Mouse (Mus musculus) lung, adult 2 months (tissue): ENCODE measurements at regions not wholly inside any gene's neighbourhood (a gene's known extent, or its start where the extent isn't known, plus 50 kb on each side); places are given as distances from the start of the nearest gene placed in this dataset.
"Not testable (repeated sequence)": the region's sequence is repeated elsewhere in the genome, so short reads cannot be mapped to it uniquely, and the experiment has no call there.

ENCODE experiments used
- DNase-seq: peaks from one replicate; pipeline ENCODE4 v3.0.0; 2022
- H3K4me1 ChIP-seq: fragments of 200-500 bp; 2 replicates; pipeline ENCODE4 v1.6.1; 2011; ENCODE audit warnings: low read length; ENCODE audit not compliant: control insufficient read depth, insufficient read depth
- H3K4me3 ChIP-seq: fragments of 200-500 bp; replicated peaks from 2 replicates; pipeline ENCODE3; 2011; ENCODE audit warnings: low read depth, mild to moderate bottlenecking, control low read depth, low read length; ENCODE audit errors: extremely low read depth
- CTCF ChIP-seq: fragments of 200-500 bp; IDR thresholded peaks from 2 replicates; pipeline ENCODE4 v1.5.1; 2011; ENCODE audit warnings: mild to moderate bottlenecking, low read length, control low read depth; ENCODE audit not compliant: insufficient read depth
- POLR2A ChIP-seq: fragments of 200-500 bp; IDR thresholded peaks from 2 replicates; pipeline ENCODE4 v1.6.1; 2011; ENCODE audit warnings: low read depth, mild to moderate bottlenecking, control low read depth, low read length, borderline replicate concordance; ENCODE audit errors: extremely low read depth
- WGBS: fragments of 180-500 bp; shearing (Covaris S2); methylation state at CpG from one replicate; pipeline ENCODE4 v1.1.7; 2018; 5-methylcytosine and 5-hydroxymethylcytosine counted together

DNA sequence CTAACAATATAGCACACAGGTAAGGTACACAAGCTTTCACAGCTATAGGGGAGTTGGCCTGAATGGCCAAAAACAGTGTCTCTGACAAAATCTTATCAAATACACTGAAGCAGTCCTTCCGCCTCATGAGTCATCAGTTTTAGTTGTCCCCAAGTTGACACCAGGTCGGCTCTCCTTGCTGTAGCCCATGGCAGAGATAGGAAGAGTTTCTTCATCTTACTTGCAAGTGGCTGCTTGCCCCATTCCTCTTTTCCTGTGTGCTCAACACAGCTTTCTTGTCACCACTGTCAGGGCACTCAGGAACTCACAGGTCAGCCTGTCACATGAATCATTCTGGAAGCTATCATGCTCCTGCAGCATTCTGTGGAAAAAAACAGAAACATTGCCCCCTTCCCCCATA is 77.1 kb downstream of the Olfr721-ps1 start:
- WGBS, result 41% methylated on average over 2 of the region's 2 CpGs
- DNase-seq, H3K4me3 ChIP-seq, H3K4me1 ChIP-seq: not testable (repeated sequence)

DNA sequence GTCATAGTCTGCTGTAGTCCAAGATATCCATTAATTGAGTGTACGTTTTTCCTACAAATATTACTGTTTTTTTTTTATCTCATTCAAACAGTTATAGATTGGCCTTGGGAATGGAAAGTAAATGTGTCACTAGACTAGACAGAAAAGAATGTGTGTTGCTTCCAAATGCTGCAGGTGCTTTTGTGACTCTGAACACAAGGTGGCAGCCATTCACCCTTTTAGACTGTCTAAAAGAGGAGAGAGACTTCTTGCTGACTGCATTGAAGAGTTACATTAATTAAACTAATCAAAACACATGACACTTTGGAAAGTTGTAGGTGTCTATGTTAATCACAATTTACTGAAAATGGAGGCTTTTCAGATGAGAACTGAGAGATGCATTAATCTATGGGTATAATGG is 80.7 kb downstream of the Olfr721-ps1 start:
- H3K4me1 ChIP-seq, result no peaks in the 10 kb centered on the region
- DNase-seq, result no peak
- TF ChIP-seq CTCF (peak; percentile 11; the same call in 1 of the 2 replicates), POLR2A (no peak)
- no peak overlapping the region for H3K4me3 ChIP-seq
- 65% methylated on average over 1 of the region's 1 CpGs for WGBS

DNA sequence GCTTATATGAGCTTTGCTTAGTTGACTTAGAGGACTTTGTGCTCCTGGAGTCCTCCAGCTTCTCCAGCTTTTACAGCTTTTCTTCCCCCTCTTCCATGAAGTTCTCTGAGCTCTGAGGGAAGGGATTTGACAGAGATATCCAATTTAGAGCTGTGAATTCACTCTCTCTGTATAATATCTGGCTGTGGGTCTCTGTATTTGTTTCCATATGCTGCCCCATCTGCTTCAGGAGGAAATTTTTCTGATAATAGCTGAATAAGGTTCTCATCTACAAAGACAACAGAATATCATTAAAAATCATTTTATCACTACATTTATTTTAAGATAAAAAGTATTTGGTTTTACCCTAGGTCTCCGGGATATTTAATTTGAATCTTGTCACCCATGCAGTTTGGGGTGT is 85.3 kb downstream of the Olfr721-ps1 start:
- 85% methylated on average over 1 of the region's 1 CpGs for WGBS
- no peak for DNase-seq
- Histone ChIP-seq H3K4me3 (no peak overlapping the region), H3K4me1 (no peaks in the 10 kb centered on the region)
- TF ChIP-seq POLR2A, result no peak
- TF ChIP-seq CTCF, result no peak

DNA sequence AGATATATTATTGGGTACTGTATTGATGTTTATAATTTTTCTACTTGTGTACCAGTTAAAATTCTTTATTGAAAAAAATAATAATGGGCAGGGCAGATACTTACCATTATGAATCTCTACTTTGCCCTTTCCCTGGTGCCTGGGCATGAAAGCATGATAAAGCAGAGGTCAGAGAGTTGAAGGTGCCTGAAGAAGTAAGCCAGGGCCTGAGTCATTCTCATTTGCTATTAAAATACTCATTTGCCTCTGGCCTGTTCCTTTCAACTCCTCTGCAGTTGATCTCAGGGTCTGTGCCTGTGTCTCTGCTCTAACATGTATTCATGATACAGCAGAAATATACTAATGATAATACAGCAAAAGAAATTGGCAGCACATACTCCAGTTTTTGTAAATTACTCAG is 89.4 kb downstream of the Olfr721-ps1 start:
- no peak for TF ChIP-seq CTCF
- TF ChIP-seq POLR2A, result no peak
- DNase-seq, result no peak
- Histone ChIP-seq H3K4me1 (no peaks in the 10 kb centered on the region), H3K4me3 (no peak overlapping the region)

DNA sequence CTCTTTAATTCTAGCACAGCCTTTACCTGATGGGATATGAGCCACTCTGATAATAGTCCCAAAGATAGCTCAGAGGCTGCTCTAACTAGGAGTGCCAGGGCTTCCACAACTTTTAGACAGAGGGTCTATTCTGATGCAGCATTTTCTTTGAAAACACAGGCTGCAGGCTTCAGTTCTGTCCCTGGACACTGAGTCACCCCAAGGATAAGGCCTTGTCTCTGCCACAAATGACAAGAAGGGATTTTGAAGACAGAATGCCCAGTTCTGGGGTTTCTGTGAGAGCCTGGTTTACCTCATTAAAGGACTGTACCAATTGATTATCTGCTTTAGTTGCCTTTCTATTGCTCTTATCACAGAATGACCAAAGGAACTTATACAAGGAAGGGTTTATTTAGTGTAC is 90.9 kb downstream of the Olfr721-ps1 start:
- no peak for DNase-seq
- Histone ChIP-seq H3K4me3 (no peak overlapping the region), H3K4me1 (no peaks in the 10 kb centered on the region)
- TF ChIP-seq CTCF (no peak), POLR2A (no peak)

DNA sequence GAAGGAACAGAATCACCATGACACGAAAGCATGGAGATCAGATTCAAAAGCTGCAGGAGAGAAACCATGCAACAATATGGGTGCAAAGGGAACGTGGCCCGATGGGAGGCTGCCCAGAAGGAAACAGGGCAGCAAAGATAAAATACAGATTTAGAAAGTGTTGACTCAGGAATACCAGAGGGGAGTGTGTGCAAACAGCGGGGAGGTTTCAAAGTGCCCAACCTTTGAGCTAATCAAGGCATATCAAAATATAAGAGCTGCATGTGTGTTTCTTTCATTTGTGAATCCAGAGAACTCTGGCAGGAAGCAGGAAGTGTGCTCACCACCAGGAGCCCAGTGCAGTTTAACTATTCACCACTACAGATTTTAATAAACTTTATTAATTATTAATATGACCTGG is 110.8 kb downstream of the Olfr721-ps1 start:
- no peak for DNase-seq
- WGBS, result 63% methylated on average over 4 of the region's 4 CpGs
- no peak for TF ChIP-seq CTCF
- no peak for TF ChIP-seq POLR2A
- H3K4me1 ChIP-seq, result no peaks in the 10 kb centered on the region
- H3K4me3 ChIP-seq, result no peak overlapping the region

DNA sequence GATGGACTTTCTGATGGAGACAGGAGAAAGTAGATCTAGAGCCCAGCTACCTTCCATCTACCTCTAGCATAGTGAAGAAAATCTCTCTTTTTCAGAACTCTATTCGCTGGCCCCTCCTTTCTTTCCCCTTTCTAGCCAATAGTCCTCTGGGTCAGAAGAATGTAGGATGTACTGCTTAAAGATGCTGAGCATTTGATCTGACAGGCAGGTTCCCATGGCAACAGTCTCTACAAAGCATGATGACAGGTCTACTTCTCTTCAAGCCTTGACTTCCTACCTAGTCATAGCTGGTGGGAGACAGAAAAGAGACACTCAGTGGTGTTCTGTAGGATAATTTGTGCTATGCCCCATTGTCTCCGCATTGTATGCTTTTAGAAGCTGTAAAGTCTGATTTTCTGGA is 112.0 kb downstream of the Olfr721-ps1 start:
- no peak for TF ChIP-seq POLR2A
- DNase-seq, result no peak
- H3K4me1 ChIP-seq, result no peaks in the 10 kb centered on the region
- WGBS, result 91% methylated on average over 2 of the region's 2 CpGs
- H3K4me3 ChIP-seq, result no peak overlapping the region

DNA sequence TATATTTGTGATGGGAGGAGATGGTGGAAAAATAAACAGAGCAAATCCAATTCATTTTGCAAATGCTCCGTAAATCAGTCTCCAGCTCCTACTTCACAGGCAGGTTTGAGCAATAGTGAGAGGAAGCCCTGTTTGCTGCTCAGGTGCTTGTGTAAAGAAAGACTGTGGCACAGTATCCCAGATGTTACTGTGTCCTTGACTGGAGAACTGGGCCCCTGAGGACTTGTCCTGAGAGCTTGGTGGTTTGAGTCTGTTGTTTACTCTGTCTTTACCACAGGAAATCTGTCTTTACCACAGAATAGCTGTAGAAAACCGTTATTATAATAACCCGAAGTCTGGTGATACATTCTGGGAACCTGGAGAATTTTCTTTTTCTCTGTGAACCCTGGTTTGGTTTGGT is 112.4 kb downstream of the Olfr721-ps1 start:
- DNase-seq, result no peak
- TF ChIP-seq CTCF (no peak), POLR2A (no peak)
- H3K4me3 ChIP-seq, result no peak overlapping the region
- WGBS, result 48% methylated on average over 3 of the region's 3 CpGs
- H3K4me1 ChIP-seq, result no peaks in the 10 kb centered on the region

DNA sequence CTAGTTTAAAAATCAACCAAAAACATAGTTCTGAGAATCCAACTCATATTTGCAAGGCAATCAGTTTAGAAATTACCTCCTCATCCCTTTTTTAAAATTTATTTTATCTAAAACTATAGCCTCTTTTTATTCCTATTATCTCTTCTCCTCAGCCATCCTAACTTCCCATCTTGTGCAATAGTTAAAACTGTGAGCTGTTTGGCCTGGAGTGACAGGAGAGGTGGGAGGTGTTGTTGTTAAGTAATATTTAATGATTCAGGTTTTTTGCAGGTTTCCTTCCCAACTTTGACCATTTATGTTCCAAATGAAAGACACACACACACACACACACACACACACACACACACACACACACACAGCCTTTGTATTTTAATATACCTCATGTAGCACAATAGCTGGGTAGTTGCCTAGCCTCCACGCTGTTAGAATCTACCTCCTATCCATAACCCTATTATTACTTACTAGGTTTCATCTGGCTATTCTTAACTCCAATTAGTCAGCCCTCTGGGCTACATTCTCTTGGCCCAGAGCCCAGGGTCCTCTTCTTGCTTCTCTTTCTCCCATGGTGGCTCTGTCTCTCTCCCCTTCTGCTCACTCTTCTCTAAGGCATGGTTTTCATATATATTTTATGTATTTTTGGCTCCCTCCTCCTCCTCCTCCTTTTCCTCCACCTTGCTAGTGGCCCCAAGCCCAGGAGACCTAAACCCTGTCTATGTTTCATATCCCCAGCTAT is 113.5 kb downstream of the Olfr721-ps1 start:
- no peaks in the 10 kb centered on the region for H3K4me1 ChIP-seq
- no peak for DNase-seq
- WGBS, result 69% methylated on average over 1 of the region's 1 CpGs
- no peak overlapping the region for H3K4me3 ChIP-seq
- TF ChIP-seq CTCF (no peak), POLR2A (no peak)

DNA sequence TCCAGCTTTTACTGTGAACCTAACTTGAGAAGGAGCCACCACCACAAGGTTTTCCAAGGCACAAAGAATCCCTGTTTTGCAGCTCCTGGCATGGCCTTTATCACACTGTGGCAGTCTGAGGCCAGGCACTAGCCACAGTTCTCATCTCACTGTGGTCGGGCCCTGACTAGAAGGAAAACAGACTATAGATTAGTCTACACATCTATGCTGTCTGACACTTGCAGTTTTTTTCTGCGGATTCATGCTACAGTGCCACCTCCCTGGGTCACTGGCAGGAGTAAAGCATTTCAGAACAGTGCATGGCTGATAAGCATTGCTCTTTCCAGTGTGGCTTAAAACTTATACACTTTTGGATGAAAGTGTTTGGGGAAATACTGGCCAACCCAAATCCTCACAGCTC is 114.3 kb downstream of the Olfr721-ps1 start:
- no peak for DNase-seq
- Histone ChIP-seq H3K4me3 (no peak overlapping the region), H3K4me1 (no peaks in the 10 kb centered on the region)
- TF ChIP-seq POLR2A (no peak), CTCF (no peak)
- 52% methylated on average over 2 of the region's 2 CpGs for WGBS

DNA sequence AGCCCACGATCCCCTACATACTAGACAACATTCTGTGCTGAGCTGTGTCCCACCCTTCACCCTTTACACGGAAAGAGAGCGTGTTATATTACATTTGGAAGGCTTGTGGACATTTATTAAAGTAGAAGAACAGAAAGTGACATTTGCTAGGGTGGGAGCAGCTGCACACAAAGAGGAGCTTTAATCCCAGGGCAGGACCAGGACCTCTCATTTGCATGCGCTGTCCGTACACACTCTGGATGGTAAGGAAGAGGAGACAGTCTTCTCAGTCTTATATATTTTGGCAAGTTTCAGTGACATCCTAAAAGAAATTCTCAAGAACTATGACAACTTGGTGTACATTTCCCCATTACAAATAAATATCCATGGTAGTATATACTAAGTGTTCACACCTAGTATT is 114.8 kb downstream of the Olfr721-ps1 start:
- no peak for DNase-seq
- no peaks in the 10 kb centered on the region for H3K4me1 ChIP-seq
- WGBS, result 72% methylated on average over 5 of the region's 5 CpGs
- no peak overlapping the region for H3K4me3 ChIP-seq
- TF ChIP-seq POLR2A (no peak), CTCF (no peak)
